ENCODE assay signal across 8 mouse cellular contexts in genomic region chr9:98985800-98986475, GRCm38 (mm10). TPM values are rescaled to one million over a fixed set of nuclear protein-coding genes. Genes with fewer than 3 reads are reported as not detected.
DNase-seq lines count a peak whose midpoint lies in the region; ATAC-seq lines count a peak whose summit lies in the region.

TSS of gene Faim (plus strand) at chr9:98986373.

- peak within 1 kb of the TSS; percentile 29; the same call in 1 of the 2 replicates for H3K27ac ChIP-seq in lung, embryonic 16.5 days (ENCODE audit: low read length)

- peak within 1 kb of the TSS; percentile 78 for H3K4me3 ChIP-seq in lung, embryonic 16.5 days (ENCODE audit: low read length)

- H3K4me1 ChIP-seq in lung, embryonic 16.5 days (replicated peaks; ENCODE audit: control insufficient read depth, insufficient read depth, low read length), result peaks cover 10% of the 10 kb centered on the region; the same call in 1 of the 2 replicates

- no peaks in the 10 kb centered on the region for H3K36me3 ChIP-seq in lung, embryonic 16.5 days (ENCODE audit: control insufficient read depth, insufficient read depth, low read length)

- WGBS in lung, embryonic 16.5 days, result under 1% methylated on average over 40 of the region's 45 CpGs

- peak; percentile 98 to 100 for ATAC-seq in hematopoietic stem cell, adult 5-6 weeks (replicated peaks in 1 of 2; ENCODE audit: insufficient read depth in 1 of 2, low FRiP score in 2 of 2, low TSS enrichment in 1 of 2, low read depth in 1 of 2, poor library complexity in 2 of 2, severe bottlenecking in 2 of 2)
- ATAC-seq in lung, embryonic 16.5 days (ENCODE audit: low read depth), result peak; percentile 100

- DNase-seq in MEL-GATA-1-ER (ENCODE audit: extremely low read depth, low read depth), result peak; percentile 81
- DNase-seq in cerebellum, adult 8-10 months, result peak; percentile 100
- DNase-seq in forelimb bud, embryonic 11.5 days (ENCODE audit: low read depth, low spot score), result peak; percentile 99
- DNase-seq in layer of hippocampus, adult 9-10 months (ENCODE audit: low spot score), result peak; percentile 98
- DNase-seq in ovary, postnatal 10 days (ENCODE audit: low spot score), result peak; percentile 99
- DNase-seq in thymus, postnatal 10 days (ENCODE audit: low spot score in 2 of 2), result peak; percentile 99 to 100

- H3K9ac ChIP-seq in lung, embryonic 16.5 days (ENCODE audit: low read length), result peak within 1 kb of the TSS; percentile 78

- H3K9me3 ChIP-seq in lung, embryonic 16.5 days (ENCODE audit: control insufficient read depth, low read length), result no peaks in the 10 kb centered on the region

- H3K4me2 ChIP-seq in lung, embryonic 16.5 days (ENCODE audit: low read depth, low read length), result peak within 1 kb of the TSS; percentile 96

- peaks cover 11% of the 10 kb centered on the region for H3K27me3 ChIP-seq in lung, embryonic 16.5 days (ENCODE audit: control insufficient read depth, insufficient read depth, low read depth, low read length)

RNA-seq across cellular contexts. Expression of gene Faim, which starts in this region (rescaled TPM):
- 98.6 and 105 TPM in 2 replicates for total RNA-seq in hematopoietic stem cell, adult 5-6 weeks (2017)
- polyA plus RNA-seq in lung, embryonic 16.5 days (2015; fragmentation: Nextera tagmentation; extraction: Ambion mirVana), result 37.6 and 38.7 TPM in 2 replicates

Comparison
In these comparisons a context has a peak if more than half of its experiments do, and no peak if none do; other contexts are left out.
1. Peak in every context shown above with its lines: DNase-seq, ATAC-seq, H3K4me3 ChIP-seq and H3K27ac ChIP-seq.